25 mouse cellular contexts compared by ENCODE assay signal in genomic region chr11:62701218-62701617, GRCm38 (mm10). TPM values are rescaled to one million over a fixed set of nuclear protein-coding genes. Genes with fewer than 3 reads are reported as not detected.
"Had no signal": no experiment of that assay in that cellular context is flagged by ENCODE, and none has a peak within 500 bp of the region (broad histone marks: within the 10 kb centered on the region; RNA-seq: fewer than 3 reads in every experiment).

No protein-coding gene starts in this region.

- H3K27me3 ChIP-seq: liver, embryonic 13.5 days; liver, embryonic 15.5 days; midbrain, embryonic 12.5 days; neural tube, embryonic 13.5 days; neural tube, embryonic 15.5 days had no signal

- H3K4me1 ChIP-seq: liver, embryonic 13.5 days; liver, embryonic 15.5 days; midbrain, embryonic 10.5 days; midbrain, embryonic 12.5 days; neural tube, embryonic 13.5 days; neural tube, embryonic 15.5 days had no signal

- H3K9ac ChIP-seq: liver, embryonic 13.5 days; liver, embryonic 15.5 days; midbrain, embryonic 12.5 days; neural tube, embryonic 13.5 days; neural tube, embryonic 15.5 days had no signal

- H3K36me3 ChIP-seq: liver, embryonic 13.5 days; liver, embryonic 15.5 days; midbrain, embryonic 10.5 days; midbrain, embryonic 12.5 days; neural tube, embryonic 13.5 days; neural tube, embryonic 15.5 days had no signal

- H3K4me2 ChIP-seq: liver, embryonic 11.5 days; liver, embryonic 13.5 days; liver, embryonic 15.5 days; midbrain, embryonic 12.5 days; neural tube, embryonic 13.5 days; neural tube, embryonic 15.5 days had no signal

- ATAC-seq: midbrain, embryonic 16.5 days had no signal

- H3K9me3 ChIP-seq: liver, embryonic 13.5 days; liver, embryonic 15.5 days; midbrain, embryonic 10.5 days; midbrain, embryonic 12.5 days; neural tube, embryonic 13.5 days; neural tube, embryonic 15.5 days had no signal

- H3K4me3 ChIP-seq: liver, embryonic 13.5 days; liver, embryonic 15.5 days; midbrain, embryonic 10.5 days; midbrain, embryonic 12.5 days; myocyte; neural tube, embryonic 13.5 days; neural tube, embryonic 15.5 days had no signal

- DNase-seq: liver, embryonic 13.5 days; midbrain, embryonic 14.5 days; right cerebral cortex, adult 18-20 months; right cerebral cortex, postnatal 25 days; right cerebral cortex, postnatal 4 days; spleen, adult 18-20 months; thymus, adult 18-20 months; thymus, postnatal 14 days; thymus, postnatal 36 days had no signal

- H3K27ac ChIP-seq: liver, embryonic 13.5 days; liver, embryonic 15.5 days; midbrain, embryonic 10.5 days; midbrain, embryonic 12.5 days; neural tube, embryonic 13.5 days; neural tube, embryonic 15.5 days had no signal

RNA-seq across cellular contexts. Expression of gene Gm10428, which starts 51.7 kb away (rescaled TPM):
- total RNA-seq: megakaryocyte, adult 5-6 weeks; megakaryocyte-erythroid progenitor cell, adult 5-6 weeks had no signal
- polyA plus RNA-seq: liver, embryonic 11.5 days; liver, embryonic 13.5 days; liver, embryonic 15.5 days; lung, embryonic 16.5 days; midbrain, embryonic 10.5 days; midbrain, embryonic 12.5 days; midbrain, embryonic 14.5 days; midbrain, embryonic 16.5 days; myocyte; neural tube, embryonic 11.5 days; neural tube, embryonic 13.5 days; neural tube, embryonic 15.5 days; small intestine, adult 2 months; stomach, embryonic 14.5 days; stomach, embryonic 16.5 days; thymus, postnatal 0 days had no signal
